Mouse (Mus musculus) small intestine, adult 2 months (tissue): ENCODE results near the gene Cryaa.

Source experiments
- CTCF ChIP-seq: fragments of 200-500 bp; IDR thresholded peaks from 2 replicates; pipeline ENCODE4 v1.5.1; 2012; ENCODE audit warnings: low read depth, mild to moderate bottlenecking, control low read depth, inconsistent platforms, low read length, moderate library complexity, mixed read lengths; ENCODE audit not compliant: insufficient replicate concordance, insufficient read length; ENCODE audit errors: extremely low read depth
- POLR2A ChIP-seq: fragments of 200-500 bp; IDR thresholded peaks from 2 replicates; pipeline ENCODE4 v1.6.1; 2012; ENCODE audit warnings: low read depth, mild to moderate bottlenecking, control low read depth, inconsistent platforms, low read length, moderate library complexity

DNA sequence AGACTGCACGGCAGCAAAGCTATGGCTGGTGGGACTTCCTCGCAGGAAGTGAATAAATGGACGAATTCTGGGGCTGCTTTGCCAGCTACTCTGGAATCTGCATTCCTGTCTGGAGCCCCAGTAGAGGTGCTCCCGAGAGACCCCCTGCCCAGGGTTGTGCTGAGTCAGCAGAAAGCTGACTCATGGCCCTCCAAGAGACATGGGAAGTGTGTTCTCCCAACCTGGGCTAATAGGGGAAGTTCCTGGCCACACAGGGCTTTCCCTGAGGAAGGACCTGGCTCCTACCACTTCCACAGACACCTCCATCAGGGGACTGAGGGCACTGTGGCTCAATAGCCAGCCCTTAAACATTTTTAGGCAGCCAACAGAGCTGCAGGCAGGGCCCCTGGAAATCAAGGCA, 50.4 kb downstream of the Cryaa start:
- TF ChIP-seq CTCF: no peak
- no peak for TF ChIP-seq POLR2A
